Mouse (Mus musculus) embryo, embryonic 10.5 days (tissue): ENCODE measurements around the gene Bloc1s6.

Source experiments
- DNase-seq: peaks from one replicate; pipeline ENCODE4 v3.0.0-alpha.2; 2015; ENCODE audit warnings: low spot score

The Bloc1s6 gene

GRCm38 (mm10) chr2:122765071-122765793 is 26.9 kb downstream of the Bloc1s6 start, which contains the start of gene Sqor:
Sqor (plus strand) TSS chr2:122765237.
- peak; percentile 45 for DNase-seq

DNA sequence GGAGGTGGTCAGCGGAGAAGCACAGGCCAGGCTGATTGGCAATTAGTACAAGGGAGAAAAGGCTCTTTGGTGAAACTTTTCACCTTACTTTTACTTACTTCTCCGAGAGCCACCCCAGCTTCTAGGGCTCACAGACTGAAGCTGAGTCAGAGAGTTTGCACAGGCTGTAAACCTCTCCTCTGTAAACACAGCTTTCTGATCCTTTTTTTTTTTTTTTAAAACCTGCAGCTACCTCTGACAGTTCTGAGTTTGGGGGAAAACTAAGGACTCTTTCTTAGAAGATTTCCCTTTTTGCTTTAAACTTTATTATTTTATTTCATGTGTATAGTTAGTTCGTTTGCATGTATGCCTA is 27.5 kb downstream of the Bloc1s6 start:
- no peak for DNase-seq

- DNase-seq, result no peak
Measured at GRCm38 (mm10) chr2:122771002-122771401, 32.7 kb downstream of the Bloc1s6 start.

- no peak for DNase-seq
Measured at GRCm38 (mm10) chr2:122772899-122773298, 34.6 kb downstream of the Bloc1s6 start.

DNA sequence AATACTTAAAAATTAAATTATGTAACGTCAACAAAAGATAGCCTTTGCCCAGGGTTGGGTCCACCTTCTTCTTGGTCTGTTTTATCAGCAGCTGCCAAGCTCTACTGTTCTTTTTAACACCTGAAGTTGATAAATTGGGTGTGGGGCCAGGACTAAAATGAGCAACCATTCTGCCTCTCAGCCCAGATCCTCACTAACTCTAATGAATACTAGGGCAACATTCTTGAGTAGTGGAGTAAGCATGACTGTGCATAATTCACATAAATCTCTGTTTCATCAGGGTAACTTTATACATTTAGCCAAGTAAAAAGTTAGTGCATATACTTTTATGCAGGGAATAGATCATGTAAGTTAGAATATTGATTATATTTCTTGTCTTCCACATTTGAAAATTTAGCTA is 37.2 kb downstream of the Bloc1s6 start:
- no peak for DNase-seq

DNA sequence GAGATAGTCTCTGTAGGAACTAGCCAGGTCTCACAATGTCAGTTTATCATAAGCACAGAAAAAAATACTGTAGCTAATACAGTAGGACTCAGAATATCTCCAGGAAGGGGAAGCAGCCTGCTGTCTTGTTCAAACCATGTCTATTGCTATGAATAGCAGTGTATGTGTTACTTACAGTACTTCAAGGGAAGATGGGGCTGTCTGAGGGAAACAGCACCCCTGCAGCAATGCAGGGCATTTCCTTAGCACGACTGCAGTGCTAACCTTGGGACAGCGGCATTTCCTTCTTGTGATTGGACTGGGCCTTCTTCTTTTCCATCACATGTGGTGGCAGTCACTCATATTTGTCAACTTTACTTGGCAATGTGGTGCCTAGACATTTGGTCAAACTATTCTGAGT is 38.5 kb downstream of the Bloc1s6 start:
- no peak for DNase-seq

GRCm38 (mm10) chr2:122779967-122780366 is 41.7 kb downstream of the Bloc1s6 start:
- DNase-seq, result peak; percentile 52

GRCm38 (mm10) chr2:122780447-122780846 is 42.1 kb downstream of the Bloc1s6 start:
- DNase-seq, result no peak

DNA sequence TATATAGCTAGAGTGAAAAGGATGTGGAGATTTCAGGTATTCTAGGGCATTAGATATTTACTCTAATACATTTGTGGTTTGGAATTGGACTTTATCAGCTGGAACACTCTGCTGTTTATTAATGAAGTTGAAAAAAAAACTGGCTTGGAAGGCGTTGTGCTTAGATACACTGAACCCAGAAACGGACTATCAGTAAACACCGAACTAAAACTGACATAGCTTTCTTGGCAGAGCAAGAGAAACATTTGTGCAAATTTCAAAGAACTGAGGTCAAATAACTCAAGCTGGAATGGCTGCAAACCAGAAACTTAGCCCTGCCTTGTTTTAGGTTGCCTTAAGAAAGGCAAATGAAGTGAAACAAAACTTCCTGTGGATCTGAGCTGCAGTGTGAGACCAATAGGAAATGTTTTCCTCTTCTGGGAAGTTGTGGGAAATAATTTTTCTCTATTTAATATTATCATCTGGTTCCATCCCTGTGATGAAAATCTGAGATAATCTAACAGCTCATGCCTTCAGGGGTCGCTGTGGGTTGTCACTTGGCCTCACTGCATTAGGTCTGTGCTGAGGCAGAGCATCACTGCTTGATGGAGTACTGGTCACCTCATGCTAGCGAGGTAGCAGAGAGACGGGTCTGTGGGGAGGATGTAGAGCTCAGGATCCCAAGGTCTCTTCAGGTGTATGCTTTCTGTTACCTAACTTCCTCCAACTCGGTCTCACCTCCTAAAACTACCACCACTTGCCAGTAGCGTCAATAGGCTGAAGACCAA is 43.5 kb downstream of the Bloc1s6 start:
- no peak for DNase-seq

- no peak for DNase-seq
Measured at GRCm38 (mm10) chr2:122783730-122784129, 45.4 kb downstream of the Bloc1s6 start.

DNA sequence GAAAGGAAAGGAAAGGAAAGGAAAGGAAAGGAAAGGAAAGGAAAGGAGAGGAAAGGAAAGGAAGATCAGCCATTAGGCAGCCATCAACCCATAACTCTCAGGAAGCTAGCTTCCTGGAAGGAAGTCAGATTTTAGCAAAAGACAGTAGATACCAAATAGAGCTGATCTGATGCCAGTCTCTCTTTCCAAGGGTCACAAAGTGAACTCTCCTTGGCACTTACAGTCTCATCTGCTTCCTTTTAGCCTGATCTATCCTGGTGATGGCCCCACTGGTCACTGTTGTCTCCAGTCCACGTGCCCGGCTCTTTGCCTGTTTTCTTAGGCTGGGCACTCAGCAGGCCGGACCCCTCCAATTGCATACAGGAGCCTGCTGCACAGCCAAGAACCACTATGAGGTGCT is 46.4 kb downstream of the Bloc1s6 start:
- no peak for DNase-seq

- no peak for DNase-seq
Measured at GRCm38 (mm10) chr2:122786167-122786566, 47.9 kb downstream of the Bloc1s6 start.

DNA sequence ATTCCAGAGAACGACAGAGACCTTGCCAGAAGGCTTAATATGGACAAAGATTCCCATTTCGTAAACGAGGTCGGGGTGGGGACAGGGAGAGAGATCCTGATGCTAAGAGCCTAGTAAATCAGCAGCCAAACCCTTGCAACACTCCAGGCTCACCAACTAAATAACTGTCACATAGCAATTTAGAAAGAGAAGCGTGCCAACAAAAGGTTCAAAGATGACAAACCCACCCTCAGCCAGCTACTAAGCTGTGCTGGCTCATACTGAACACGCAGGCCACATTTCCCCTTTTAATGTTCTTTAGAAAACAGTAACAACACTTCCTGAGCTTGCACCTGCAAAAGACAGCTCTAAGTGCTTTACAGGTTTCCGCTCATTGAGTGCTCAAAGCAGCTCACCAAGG is 51.0 kb downstream of the Bloc1s6 start:
- DNase-seq, result no peak

DNA sequence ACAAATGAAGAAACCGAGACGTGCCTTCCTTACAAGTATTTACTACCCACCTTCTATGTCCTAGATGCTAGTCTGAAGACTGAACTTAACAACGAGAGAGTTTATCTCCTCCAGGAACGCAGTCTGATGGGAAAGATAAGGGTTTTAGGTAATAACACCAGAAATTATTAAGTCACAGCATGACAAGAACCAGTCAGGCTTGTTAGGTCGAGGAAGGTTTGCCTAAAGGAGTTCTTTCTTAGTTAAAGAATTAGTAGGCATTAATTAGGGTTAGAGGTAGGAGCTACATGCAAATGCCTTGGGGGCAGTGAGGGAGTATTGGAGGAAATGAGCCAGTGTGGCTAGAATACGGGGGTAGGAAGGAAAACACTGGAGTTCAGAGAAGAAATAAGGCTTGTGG is 51.4 kb downstream of the Bloc1s6 start:
- no peak for DNase-seq
